ENCODE assay signal across 10 mouse cellular contexts in the genomic region with DNA sequence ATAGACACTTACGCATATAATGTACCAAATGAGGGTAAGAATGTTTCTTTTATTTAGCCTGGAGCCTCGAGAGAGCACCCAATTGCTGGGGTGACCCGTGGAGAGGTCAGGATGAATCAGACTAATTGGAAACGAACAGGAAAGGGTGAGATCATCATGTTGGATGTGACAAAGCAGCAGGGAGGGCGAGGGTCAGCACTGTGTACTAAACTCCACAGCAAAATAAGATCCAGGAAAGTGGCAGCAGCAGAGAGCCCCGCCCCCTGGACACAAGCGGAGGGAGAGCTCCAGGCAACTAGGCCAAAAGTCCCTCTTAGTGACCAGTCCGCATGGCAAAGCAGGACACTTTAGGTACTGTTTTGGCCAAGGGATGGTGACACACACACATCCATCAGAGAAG. TPM values are rescaled to one million over a fixed set of nuclear protein-coding genes. Genes with fewer than 3 reads are reported as not detected.
DNase-seq lines count a peak whose midpoint lies in the region; ATAC-seq lines count a peak whose summit lies in the region.
"Had no signal": no experiment of that assay in that cellular context is flagged by ENCODE, and none has a peak within 500 bp of the region (broad histone marks: within the 10 kb centered on the region; RNA-seq: fewer than 3 reads in every experiment).

No protein-coding gene starts in this region.

- peaks cover 72% of the 10 kb centered on the region for H3K4me1 ChIP-seq in embryonic facial prominence, embryonic 10.5 days
- peaks cover 17% of the 10 kb centered on the region for H3K4me1 ChIP-seq in midbrain, embryonic 13.5 days (replicated peaks)

- 0 out of 2 replicates have a peak overlapping the region, but pooled peaks have one; percentile 2 for H3K27ac ChIP-seq in embryonic facial prominence, embryonic 10.5 days (replicated peaks)
- no peak overlapping the region for H3K27ac ChIP-seq in midbrain, embryonic 13.5 days
- H3K27ac ChIP-seq: embryonic facial prominence, embryonic 12.5 days had no signal

- no peaks in the 10 kb centered on the region for H3K27me3 ChIP-seq in embryonic facial prominence, embryonic 10.5 days (replicated peaks; ENCODE audit: low read depth, poor library complexity, severe bottlenecking)
- no peaks in the 10 kb centered on the region for H3K27me3 ChIP-seq in midbrain, embryonic 13.5 days
- H3K27me3 ChIP-seq: embryonic facial prominence, embryonic 12.5 days had no signal

- no peak overlapping the region for H3K4me3 ChIP-seq in embryonic facial prominence, embryonic 10.5 days
- no peak overlapping the region for H3K4me3 ChIP-seq in midbrain, embryonic 13.5 days (replicated peaks)
- H3K4me3 ChIP-seq: embryonic facial prominence, embryonic 12.5 days had no signal

- H3K36me3 ChIP-seq in embryonic facial prominence, embryonic 10.5 days (replicated peaks) = no peaks in the 10 kb centered on the region
- no peaks in the 10 kb centered on the region for H3K36me3 ChIP-seq in midbrain, embryonic 13.5 days
- H3K36me3 ChIP-seq: embryonic facial prominence, embryonic 12.5 days had no signal

- H3K4me2 ChIP-seq in midbrain, embryonic 13.5 days (replicated peaks) = no peak overlapping the region
- H3K4me2 ChIP-seq: embryonic facial prominence, embryonic 12.5 days had no signal

- ATAC-seq in midbrain, embryonic 13.5 days = no peak
- ATAC-seq: midbrain, embryonic 16.5 days had no signal

- H3K9ac ChIP-seq in midbrain, embryonic 13.5 days (replicated peaks) = no peak overlapping the region
- H3K9ac ChIP-seq: embryonic facial prominence, embryonic 12.5 days had no signal

- 58% methylated on average over 8 of the region's 8 CpGs for whole genome bisulfite sequencing in embryonic facial prominence, embryonic 10.5 days
- 69% methylated on average over 8 of the region's 8 CpGs for WGBS in midbrain, embryonic 13.5 days

- H3K9me3 ChIP-seq in embryonic facial prominence, embryonic 10.5 days = no peaks in the 10 kb centered on the region
- H3K9me3 ChIP-seq in midbrain, embryonic 13.5 days = no peaks in the 10 kb centered on the region
- H3K9me3 ChIP-seq: embryonic facial prominence, embryonic 12.5 days had no signal

- peak; percentile 33 for DNase-seq in ovary, postnatal 36 days (ENCODE audit: low spot score)
- DNase-seq in ovary, postnatal 14 days (ENCODE audit: low spot score) = no peak
- no peak for DNase-seq in embryonic facial prominence, embryonic 10.5 days (ENCODE audit: low spot score)
- peak; percentile 74 to 81 for DNase-seq in kidney, postnatal 36 days
- DNase-seq in urinary bladder, postnatal 10 days (ENCODE audit: low spot score) = peak; percentile 9
- no peak for DNase-seq in left cerebral cortex, adult 18-20 months (ENCODE audit: low spot score in 2 of 2)
- DNase-seq in frontal cortex, postnatal 14 days (ENCODE audit: low spot score in 2 of 2) = no peak

RNA-seq across cellular contexts. Expression of a gene that starts 18.4 kb away (rescaled TPM):
- polyA plus RNA-seq in embryonic facial prominence, embryonic 10.5 days (2016; fragmentation: Nextera tagmentation; extraction: Ambion mirVana) = 12.7 and 15.5 TPM in 2 replicates
- total RNA-seq in left cerebral cortex, adult 18-20 months (2021) = 10 to 100 TPM; 28.3 to 37.8 TPM
- 16.9 and 17.6 TPM in 2 replicates for polyA plus RNA-seq in midbrain, embryonic 13.5 days (2015; fragmentation: Nextera tagmentation; extraction: Ambion mirVana)

Comparison
In these comparisons a context has a peak if more than half of its experiments do, and no peak if none do; other contexts are left out.
1. DNase-seq: peak in ovary, postnatal 36 days (single experiment), kidney, postnatal 36 days (2 of 2) and urinary bladder, postnatal 10 days (single experiment); none in ovary, postnatal 14 days (single experiment), embryonic facial prominence, embryonic 10.5 days (single experiment), left cerebral cortex, adult 18-20 months (0 of 2) and frontal cortex, postnatal 14 days (0 of 2).